Mouse (Mus musculus) midbrain, embryonic 16.5 days (tissue): Measurements from ENCODE around the gene Gm13757. TPM values are rescaled to one million over a fixed set of nuclear protein-coding genes. Genes with fewer than 3 reads are reported as not detected.
"Not testable (repeated sequence)": the region's sequence is repeated elsewhere in the genome, so short reads cannot be mapped to it uniquely, and the experiment has no call there.

ENCODE experiments used
- ATAC-seq: fragments of 200-750 bp; cut with Nextera tagmentation; 2 replicates; pipeline ENCODE4 v1.8.0; 2017; ENCODE audit warnings: moderate TSS enrichment
- H3K27ac ChIP-seq: fragments of 300-500 bp; sonication (generic); 2 replicates; pipeline ENCODE4 v1.5.1; 2014; ENCODE audit warnings: mild to moderate bottlenecking, low read length, mixed read lengths
- H3K27me3 ChIP-seq: fragments of 300-500 bp; sonication (generic); 2 replicates; pipeline ENCODE4 v1.6.1; 2014; ENCODE audit warnings: low read depth, low read length, mixed read lengths; ENCODE audit not compliant: control insufficient read depth, insufficient read depth
- H3K36me3 ChIP-seq: fragments of 300-500 bp; sonication (generic); 2 replicates; pipeline ENCODE4 v1.6.1; 2014; ENCODE audit warnings: mild to moderate bottlenecking, low read length, moderate library complexity, mixed read lengths; ENCODE audit not compliant: control insufficient read depth, insufficient read depth
- H3K4me1 ChIP-seq: fragments of 300-500 bp; sonication (generic); 2 replicates; pipeline ENCODE4 v1.6.1; 2014; ENCODE audit warnings: mild to moderate bottlenecking, low read length, mixed read lengths; ENCODE audit not compliant: control insufficient read depth, insufficient read depth
- H3K4me2 ChIP-seq: fragments of 300-500 bp; sonication (generic); 2 replicates; pipeline ENCODE4 v1.6.1; 2014; ENCODE audit warnings: mild to moderate bottlenecking, low read length, mixed read lengths
- H3K4me3 ChIP-seq: fragments of 300-500 bp; sonication (generic); 2 replicates; pipeline ENCODE4 v1.5.1; 2014; ENCODE audit warnings: low read depth, mild to moderate bottlenecking, low read length, moderate library complexity, mixed read lengths
- H3K9ac ChIP-seq: fragments of 300-500 bp; sonication (generic); 2 replicates; pipeline ENCODE4 v1.6.1; 2014; ENCODE audit warnings: low read depth, low read length, mixed read lengths
- H3K9me3 ChIP-seq: fragments of 300-500 bp; sonication (generic); replicated peaks from 2 replicates; pipeline ENCODE4 v1.6.1; 2014; ENCODE audit warnings: mild to moderate bottlenecking, low read length, mixed read lengths; ENCODE audit not compliant: control insufficient read depth, poor library complexity, severe bottlenecking
- WGBS: fragments of 180-500 bp; shearing (Covaris S2); extraction: QIAGEN DNeasy Blood & Tissue Kit; methylation state at CpG from one replicate; pipeline ENCODE4 v1.1.7; 2014; 5-methylcytosine and 5-hydroxymethylcytosine counted together
- polyA plus RNA-seq: library from polyadenylated mRNA; unstranded; fragments of >200 nt; fragmentation: Nextera tagmentation; extraction: Ambion mirVana; gene quantifications from 2 replicates; pipeline ENCODE4 v1.2.1, GENCODE M21; 2015

Gene Gm13757
- polyA plus RNA-seq: not detected in 2 replicates

GRCm38 (mm10) chr2:88449031-88449430 lies at the start of gene Gm13757:
Gene Gm13757, minus strand, starts transcription at chr2:88449131.
- no peaks in the 10 kb centered on the region for H3K27me3 ChIP-seq
- H3K4me2 ChIP-seq: no peak within 1 kb of the TSS
- H3K4me3 ChIP-seq: no peak within 1 kb of the TSS
- no peak within 1 kb of the TSS for H3K9ac ChIP-seq
- 85% methylated on average over 1 of the region's 1 CpGs for WGBS
- no peak within 1 kb of the TSS for H3K27ac ChIP-seq
- no peak for ATAC-seq
- no peaks in the 10 kb centered on the region for H3K36me3 ChIP-seq
- H3K4me1 ChIP-seq: no peaks in the 10 kb centered on the region
- no peaks in the 10 kb centered on the region for H3K9me3 ChIP-seq

GRCm38 (mm10) chr2:88493020-88493419 lies 44.1 kb upstream of the Gm13757 start, which contains the start of gene Olfr1185-ps1:
Gene Olfr1185-ps1, plus strand, starts transcription at chr2:88493320.
- no peaks in the 10 kb centered on the region for H3K27me3 ChIP-seq
- H3K36me3 ChIP-seq: no peaks in the 10 kb centered on the region
- H3K9ac ChIP-seq: no peak within 1 kb of the TSS
- H3K4me1 ChIP-seq: no peaks in the 10 kb centered on the region
- H3K4me3 ChIP-seq: no peak within 1 kb of the TSS
- 73% methylated on average over 2 of the region's 2 CpGs for WGBS
- H3K4me2 ChIP-seq: no peak within 1 kb of the TSS
- no peak within 1 kb of the TSS for H3K27ac ChIP-seq
- ATAC-seq: no peak
- H3K9me3 ChIP-seq: no peaks in the 10 kb centered on the region

DNA sequence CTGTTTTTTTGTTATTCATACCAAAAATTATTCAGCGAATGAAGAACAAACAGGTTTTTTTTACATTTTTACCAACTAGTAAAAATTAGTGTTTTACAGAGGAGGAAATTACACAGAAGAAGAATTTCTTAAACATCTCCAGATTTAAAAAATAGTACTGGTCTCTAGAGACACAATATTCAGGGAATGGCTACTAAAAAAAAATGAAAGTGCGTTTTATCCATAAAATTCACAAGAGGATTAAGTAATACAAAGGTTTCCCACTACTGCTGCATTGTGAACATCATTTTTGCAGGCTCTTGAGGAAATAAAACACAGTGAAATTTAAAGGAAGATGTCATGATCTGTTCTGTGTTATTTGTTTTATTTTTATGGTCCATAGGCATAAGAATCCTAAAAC lies 34.4 kb upstream of the Gm13757 start, which contains the start of gene Olfr1184:
Gene Olfr1184 (plus strand): TSS at position 301 of the 400 bp plus-strand sequence.
- H3K4me3 ChIP-seq: no peak within 1 kb of the TSS
- no peak within 1 kb of the TSS for H3K9ac ChIP-seq
- no peaks in the 10 kb centered on the region for H3K9me3 ChIP-seq
- no peak for ATAC-seq
- H3K4me1 ChIP-seq: no peaks in the 10 kb centered on the region
- H3K36me3 ChIP-seq: no peaks in the 10 kb centered on the region
- H3K4me2 ChIP-seq: no peak within 1 kb of the TSS
- H3K27ac ChIP-seq: no peak within 1 kb of the TSS
- no peaks in the 10 kb centered on the region for H3K27me3 ChIP-seq
- WGBS: 91% methylated on average over 2 of the region's 2 CpGs

DNA sequence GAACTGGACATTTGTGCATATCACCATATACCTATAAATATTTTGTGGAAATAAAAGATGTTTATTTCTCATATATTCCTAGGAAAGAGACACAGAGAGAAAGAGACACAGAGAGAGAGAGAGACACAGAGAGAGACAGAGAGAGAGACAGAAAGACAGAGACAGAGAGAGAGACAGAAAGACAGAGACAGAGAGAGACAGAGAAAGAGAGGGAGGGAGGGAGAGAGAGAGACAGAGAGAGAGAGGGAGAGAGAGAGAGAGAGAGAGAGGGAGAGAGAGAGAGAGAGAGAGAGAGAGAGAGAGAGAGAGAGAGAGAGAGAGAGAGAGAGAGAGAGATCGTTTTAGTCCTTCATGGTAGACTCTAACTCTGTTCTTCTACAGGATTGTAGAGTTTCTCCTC lies 5.6 kb upstream of the Gm13757 start, which contains the start of gene Olfr1183:
Gene Olfr1183 (plus strand): TSS at position 301 of the 400 bp plus-strand sequence.
- not testable (repeated sequence) for H3K4me1 ChIP-seq, H3K9ac ChIP-seq, H3K36me3 ChIP-seq, H3K27ac ChIP-seq, H3K27me3 ChIP-seq, H3K4me3 ChIP-seq, H3K9me3 ChIP-seq, H3K4me2 ChIP-seq, ATAC-seq
- 83% methylated on average over 1 of the region's 1 CpGs for WGBS

DNA sequence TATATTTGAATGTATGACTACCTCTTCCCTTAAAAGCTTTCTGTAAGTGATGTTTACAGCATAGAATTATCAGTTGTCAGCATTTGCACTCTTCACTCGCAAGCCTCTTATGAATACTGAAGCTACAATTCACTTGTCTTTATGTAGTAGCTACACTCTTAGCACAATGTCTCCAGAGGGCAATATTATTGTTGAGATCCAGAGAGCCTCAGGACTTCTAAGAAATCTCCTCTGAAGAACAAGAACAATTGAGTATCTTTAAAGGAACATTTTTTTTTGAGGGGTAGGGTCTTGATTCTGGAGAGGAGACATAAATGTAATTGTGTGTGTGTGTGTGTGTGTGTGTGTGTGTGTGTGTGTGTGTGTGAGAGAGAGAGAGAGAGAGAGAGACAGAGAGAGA lies 22.9 kb downstream of the Gm13757 start, which contains the start of gene Olfr1181:
Gene Olfr1181 (minus strand): TSS at position 101 of the 400 bp plus-strand sequence.
- H3K4me3 ChIP-seq: no peak within 1 kb of the TSS
- WGBS: 89% methylated on average over 1 of the region's 1 CpGs
- H3K9ac ChIP-seq: no peak within 1 kb of the TSS
- H3K27me3 ChIP-seq: no peaks in the 10 kb centered on the region
- no peaks in the 10 kb centered on the region for H3K36me3 ChIP-seq
- H3K9me3 ChIP-seq: no peaks in the 10 kb centered on the region
- H3K4me2 ChIP-seq: no peak within 1 kb of the TSS
- H3K4me1 ChIP-seq: no peaks in the 10 kb centered on the region
- ATAC-seq: no peak
- H3K27ac ChIP-seq: no peak within 1 kb of the TSS

DNA sequence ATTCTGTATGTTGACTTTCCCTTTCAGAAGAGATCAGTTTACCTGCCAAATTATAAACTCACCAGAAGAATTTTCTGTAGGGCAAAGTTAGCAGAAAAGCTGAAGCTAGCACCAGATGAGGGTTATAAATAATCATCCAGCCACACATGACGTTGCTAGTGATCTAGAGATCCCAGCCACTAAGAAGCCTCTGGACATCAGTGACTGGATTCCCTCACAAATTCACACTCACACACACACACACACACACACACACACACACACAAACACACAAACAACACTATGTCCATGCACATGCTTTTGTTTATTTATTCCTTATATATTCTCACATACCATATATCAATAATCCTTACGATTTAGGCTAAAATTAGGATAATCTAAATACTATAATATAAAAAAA lies 29.9 kb downstream of the Gm13757 start, which contains the start of gene Olfr1180:
Gene Olfr1180 (minus strand): TSS at position 101 of the 400 bp plus-strand sequence.
- Histone ChIP-seq H3K9ac (no peak within 1 kb of the TSS), H3K36me3 (no peaks in the 10 kb centered on the region), H3K27me3 (no peaks in the 10 kb centered on the region), H3K4me1 (no peaks in the 10 kb centered on the region), H3K27ac (no peak within 1 kb of the TSS), H3K4me2 (no peak within 1 kb of the TSS), H3K9me3 (no peaks in the 10 kb centered on the region), H3K4me3 (no peak within 1 kb of the TSS)
- 80% methylated on average over 2 of the region's 2 CpGs for WGBS
- no peak for ATAC-seq

- H3K27me3 ChIP-seq: no peaks in the 10 kb centered on the region
- no peak within 1 kb of the TSS for H3K9ac ChIP-seq
- H3K9me3 ChIP-seq: no peaks in the 10 kb centered on the region
- no peaks in the 10 kb centered on the region for H3K4me1 ChIP-seq
- WGBS: 79% methylated on average over 3 of the region's 3 CpGs
- H3K4me2 ChIP-seq: no peak within 1 kb of the TSS
- H3K4me3 ChIP-seq: no peak within 1 kb of the TSS
- no peak within 1 kb of the TSS for H3K27ac ChIP-seq
- ATAC-seq: no peak
- no peaks in the 10 kb centered on the region for H3K36me3 ChIP-seq
These were observed 42.6 kb downstream of the Gm13757 start, which contains the start of gene Olfr1179 for GRCm38 (mm10) chr2:88406353-88406752. Gene Olfr1179, minus strand, starts transcription at chr2:88406453.

Other genes starting within 250 kb of the Gm13757 start
- not detected in 2 replicates for gene Olfr1170, start 220.8 kb downstream of the Gm13757 start, polyA plus RNA-seq
- not detected in 2 replicates for gene Olfr1173, start 169.3 kb downstream of the Gm13757 start, polyA plus RNA-seq
- gene Olfr1174-ps, start 134.0 kb downstream of the Gm13757 start, polyA plus RNA-seq: not detected in 2 replicates
- not detected in 2 replicates for gene Olfr1175-ps, start 121.9 kb downstream of the Gm13757 start, polyA plus RNA-seq
- gene Olfr1176, start 112.4 kb downstream of the Gm13757 start, polyA plus RNA-seq: not detected in 2 replicates
- not detected in 2 replicates for gene Olfr1177-ps, start 102.6 kb downstream of the Gm13757 start, polyA plus RNA-seq
- not detected in 2 replicates for gene Olfr1178, start 62.1 kb downstream of the Gm13757 start, polyA plus RNA-seq
- gene Olfr1179, start 42.7 kb downstream of the Gm13757 start, polyA plus RNA-seq: not detected in 2 replicates
- not detected in 2 replicates for gene Olfr1180, start 30.0 kb downstream of the Gm13757 start, polyA plus RNA-seq
- gene Olfr1181, start 23.0 kb downstream of the Gm13757 start, polyA plus RNA-seq: not detected in 2 replicates
- not detected in 2 replicates for gene Olfr1183, start 5.7 kb upstream of the Gm13757 start, polyA plus RNA-seq
- not detected in 2 replicates for gene Olfr1184, start 34.5 kb upstream of the Gm13757 start, polyA plus RNA-seq
- gene Olfr1185-ps1, start 44.2 kb upstream of the Gm13757 start, polyA plus RNA-seq: not detected in 2 replicates
- not detected in 2 replicates for gene Olfr1186, start 69.4 kb upstream of the Gm13757 start, polyA plus RNA-seq
- not detected in 2 replicates for gene Olfr1188, start 107.8 kb upstream of the Gm13757 start, polyA plus RNA-seq
- not detected in 2 replicates for gene Olfr1189, start 137.3 kb upstream of the Gm13757 start, polyA plus RNA-seq
- not detected in 2 replicates for gene Olfr1191-ps1, start 191.4 kb upstream of the Gm13757 start, polyA plus RNA-seq
- not detected in 2 replicates for gene Olfr1192-ps1, start 199.4 kb upstream of the Gm13757 start, polyA plus RNA-seq
- not detected in 2 replicates for gene Olfr1193, start 226.5 kb upstream of the Gm13757 start, polyA plus RNA-seq
- not detected in 2 replicates for gene Olfr1195, start 240.1 kb upstream of the Gm13757 start, polyA plus RNA-seq